Mouse (Mus musculus) liver, postnatal 0 days (tissue): Measurements from ENCODE around the gene Olfr1260. TPM values are rescaled to one million over a fixed set of nuclear protein-coding genes. Genes with fewer than 3 reads are reported as not detected.

Experiments
- ATAC-seq: fragments of 200-750 bp; cut with Nextera tagmentation; 2 replicates; pipeline ENCODE4 v1.8.0; 2017; ENCODE audit warnings: mild to moderate bottlenecking, moderate library complexity
- DNase-seq: peaks from one replicate; pipeline ENCODE4 v3.0.0-alpha.2; 2016
- H3K27ac ChIP-seq: fragments of 300-500 bp; sonication (generic); 2 replicates; pipeline ENCODE4 v1.5.1; 2014; ENCODE audit warnings: antibody characterized with exemption, moderate library complexity, mild to moderate bottlenecking, low read depth
- H3K27me3 ChIP-seq: fragments of 300-500 bp; sonication (generic); 2 replicates; pipeline ENCODE4 v1.6.1; 2014; ENCODE audit warnings: low read length, control low read depth, mixed read lengths; ENCODE audit not compliant: insufficient read depth
- H3K36me3 ChIP-seq: fragments of 300-500 bp; sonication (generic); replicated peaks from 2 replicates; pipeline ENCODE4 v1.6.1; 2014; ENCODE audit warnings: mild to moderate bottlenecking, control low read depth, low read length, moderate library complexity, mixed read lengths; ENCODE audit not compliant: insufficient read depth
- H3K4me1 ChIP-seq: fragments of 300-500 bp; sonication (generic); 2 replicates; pipeline ENCODE4 v1.6.1; 2014; ENCODE audit warnings: antibody characterized with exemption, mild to moderate bottlenecking, control low read depth; ENCODE audit not compliant: insufficient read depth
- H3K4me2 ChIP-seq: fragments of 300-500 bp; sonication (generic); 2 replicates; pipeline ENCODE4 v1.6.1; 2014; ENCODE audit warnings: low read depth, mild to moderate bottlenecking, low read length, moderate library complexity, mixed read lengths
- H3K4me3 ChIP-seq: fragments of 300-500 bp; sonication (generic); 2 replicates; pipeline ENCODE4 v1.5.1; 2014; ENCODE audit warnings: low read depth, low read length
- H3K9ac ChIP-seq: fragments of 300-500 bp; sonication (generic); replicated peaks from 2 replicates; pipeline ENCODE4 v1.6.1; 2014; ENCODE audit warnings: mild to moderate bottlenecking, moderate library complexity
- H3K9me3 ChIP-seq: fragments of 300-500 bp; sonication (generic); 2 replicates; pipeline ENCODE4 v1.6.1; 2016; ENCODE audit warnings: mild to moderate bottlenecking, control low read depth, low read length, mixed read lengths
- CTCF ChIP-seq: sonication (generic); IDR thresholded peaks from 2 replicates; pipeline ENCODE4 v1.5.1; 2016; ENCODE audit warnings: antibody characterized with exemption, low read depth
- EP300 ChIP-seq: IDR thresholded peaks from 2 replicates; pipeline ENCODE4 v1.6.1; 2016; ENCODE audit warnings: antibody characterized with exemption, low read depth, mild to moderate bottlenecking
- WGBS: fragments of 180-500 bp; shearing (Covaris S2); extraction: QIAGEN DNeasy Blood & Tissue Kit; methylation state at CpG from one replicate; pipeline ENCODE4 v1.1.7; 2014; ENCODE audit not compliant: insufficient replicate concordance; 5-methylcytosine and 5-hydroxymethylcytosine counted together
- polyA plus RNA-seq: library from polyadenylated mRNA; unstranded; fragments of >200 nt; fragmentation: Nextera tagmentation; extraction: Ambion mirVana; gene quantifications from 2 replicates; pipeline ENCODE4 v1.2.1, GENCODE M21; 2015

The Olfr1260 gene
- polyA plus RNA-seq, 1 experiment from 2014 or later, result not detected

- Histone ChIP-seq H3K4me2 (no peak within 1 kb of the TSS), H3K4me1 (no peaks in the 10 kb centered on the region), H3K9ac (no peak within 1 kb of the TSS), H3K4me3 (no peak within 1 kb of the TSS), H3K36me3 (no peaks in the 10 kb centered on the region), H3K9me3 (no peaks in the 10 kb centered on the region), H3K27ac (no peak within 1 kb of the TSS), H3K27me3 (no peaks in the 10 kb centered on the region)
- DNase-seq (no peak), ATAC-seq (no peak)
- WGBS, result 66% methylated on average over 2 of the region's 2 CpGs
- TF ChIP-seq EP300 (no peak), CTCF (no peak)
These were observed 51.3 kb downstream of the Olfr1260 start, which contains the start of gene Olfr1264 for GRCm38 (mm10) chr2:90025477-90025876. Olfr1264 (minus strand) TSS chr2:90025577.

Other genes with a start within 250 kb of the Olfr1260 start
- gene Olfr1252, start 249.3 kb upstream of the Olfr1260 start, polyA plus RNA-seq, result not detected in 2 replicates
- gene Olfr1253, start 217.2 kb upstream of the Olfr1260 start, polyA plus RNA-seq, result not detected in 2 replicates
- gene Olfr1254, start 180.7 kb upstream of the Olfr1260 start, polyA plus RNA-seq, result not detected in 2 replicates
- gene Olfr1255, start 162.3 kb upstream of the Olfr1260 start, polyA plus RNA-seq, result not detected in 2 replicates
- not detected in 2 replicates for gene Olfr1256, start 132.8 kb upstream of the Olfr1260 start, polyA plus RNA-seq
- gene Olfr48, start 126.1 kb upstream of the Olfr1260 start, polyA plus RNA-seq, result not detected in 2 replicates
- gene Olfr1257, start 95.9 kb upstream of the Olfr1260 start, polyA plus RNA-seq, result not detected in 2 replicates
- gene Olfr1258, start 47.0 kb upstream of the Olfr1260 start, polyA plus RNA-seq, result not detected in 2 replicates
- gene Olfr1259, start 25.7 kb upstream of the Olfr1260 start, polyA plus RNA-seq, result not detected in 2 replicates
- not detected in 2 replicates for gene Olfr1261, start 16.9 kb downstream of the Olfr1260 start, polyA plus RNA-seq
- gene Olfr1262, start 25.8 kb downstream of the Olfr1260 start, polyA plus RNA-seq, result not detected in 2 replicates
- gene Olfr1263, start 37.8 kb downstream of the Olfr1260 start, polyA plus RNA-seq, result not detected in 2 replicates
- gene Olfr1264, start 51.2 kb downstream of the Olfr1260 start, polyA plus RNA-seq, result not detected in 2 replicates
- gene Olfr1265, start 61.0 kb downstream of the Olfr1260 start, polyA plus RNA-seq, result not detected in 2 replicates
- gene Olfr140, start 89.3 kb downstream of the Olfr1260 start, polyA plus RNA-seq, result not detected in 2 replicates
- gene Olfr1269, start 147.1 kb downstream of the Olfr1260 start, polyA plus RNA-seq, result not detected in 2 replicates
- gene Olfr32, start 168.0 kb downstream of the Olfr1260 start, polyA plus RNA-seq, result not detected in 2 replicates
- gene Olfr1270, start 178.8 kb downstream of the Olfr1260 start, polyA plus RNA-seq, result not detected in 2 replicates